Mouse (Mus musculus) left cerebral cortex, postnatal 4 days (tissue): ENCODE data around the gene Cenpi. TPM values are rescaled to one million over a fixed set of nuclear protein-coding genes. Genes with fewer than 3 reads are reported as not detected.
"Not testable (repeated sequence)": the region's sequence is repeated elsewhere in the genome, so short reads cannot be mapped to it uniquely, and the experiment has no call there.

Experiments used
- DNase-seq: peaks from one replicate; pipeline ENCODE4 v3.0.0-alpha.2; 2022
- intact Hi-C: fragments of 180-260 bp; cut with DNase I; formaldehyde crosslinking; loops from one replicate; pipeline ENCODE4 v1.15.1; 2025
- total RNA-seq, 2 experiments: library from RNA; stranded (reverse); gene quantifications; 2 replicates each; pipeline ENCODE4 v1.2.3; 2021

The Cenpi gene
- total RNA-seq: 1 to 10 TPM; 2.0 to 2.4 TPM

DNA sequence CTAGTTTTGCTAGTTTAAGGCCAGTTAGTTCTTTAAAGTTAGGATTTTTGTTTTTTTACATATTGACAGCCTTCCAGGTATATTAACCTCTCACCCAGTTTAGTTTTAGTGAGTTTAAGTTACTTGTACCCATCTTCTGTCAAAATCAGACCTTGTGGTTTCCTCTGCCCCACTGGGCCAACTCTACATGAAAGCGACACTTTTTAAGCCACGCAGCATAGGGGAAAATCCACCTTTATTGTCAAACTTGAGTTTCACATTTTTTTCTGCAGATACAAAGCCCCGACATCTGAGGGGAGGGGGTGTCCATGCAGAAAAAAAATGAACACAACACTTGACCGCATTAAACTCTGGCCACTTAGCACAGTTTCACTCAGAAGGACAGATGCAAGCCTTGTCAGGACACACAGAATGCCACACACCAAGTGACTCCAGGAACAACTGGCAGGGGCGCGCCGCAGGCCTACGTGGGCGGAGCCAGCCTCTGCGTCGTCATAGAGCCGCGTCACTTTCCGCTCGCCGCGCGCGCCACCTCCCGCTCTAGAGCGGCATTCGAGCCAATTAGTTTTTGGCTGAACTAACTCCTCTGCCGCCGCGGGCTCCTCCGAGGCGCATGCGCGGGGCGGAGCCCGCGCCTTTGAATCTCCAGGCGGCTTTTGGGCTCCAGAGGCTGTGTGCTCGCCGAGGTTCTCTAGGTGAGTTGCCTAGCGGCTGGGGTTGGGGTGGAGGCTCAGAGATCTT, at the start of gene Cenpi:
Gene Cenpi (plus strand): TSS at position 551 of the 741 bp plus-strand sequence.
- DNase-seq: peak; percentile 86
- intact Hi-C loops: loop anchor here (10.0 kb wide), 1 partner anchor 173 kb away; no protein-coding TSS in a partner anchor

DNA sequence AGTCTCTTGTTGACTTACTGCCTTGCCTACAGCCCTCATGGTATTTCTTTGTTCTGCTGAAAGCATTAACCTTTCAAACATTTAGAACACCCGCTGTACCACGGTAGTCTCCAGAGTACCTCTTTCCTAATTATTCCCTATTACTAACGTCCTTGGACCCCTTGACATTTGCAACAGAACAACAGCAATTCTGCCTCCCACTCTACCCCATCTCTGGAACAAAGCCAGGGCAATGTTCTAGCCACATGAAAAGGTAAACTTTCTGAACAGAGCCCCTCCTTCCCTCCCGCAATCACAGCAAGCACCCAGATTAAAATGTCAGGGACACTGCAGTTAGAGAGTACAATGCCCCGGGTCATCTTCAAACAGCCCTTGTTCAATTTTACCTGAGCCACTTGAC, 46.7 kb upstream of the Cenpi start:
- DNase-seq: no peak

DNA sequence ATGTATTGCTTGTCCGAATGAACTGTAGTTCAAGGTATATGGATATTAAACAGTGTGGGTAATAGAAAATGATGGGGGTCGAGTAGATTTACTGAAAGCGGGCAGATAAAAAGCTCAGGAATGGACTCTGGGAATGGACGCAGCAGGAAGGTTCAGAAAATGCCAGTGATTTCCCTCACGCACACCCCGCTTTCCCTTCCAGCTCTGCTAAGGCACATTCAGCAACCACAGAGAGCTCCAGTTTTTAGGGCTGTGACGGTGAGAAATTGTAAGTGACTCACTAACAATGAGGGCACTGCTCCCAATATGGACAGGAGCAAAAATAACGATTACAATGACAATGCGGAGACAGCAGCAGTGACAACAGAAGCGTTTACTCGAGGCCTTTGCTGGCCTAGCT, 45.8 kb upstream of the Cenpi start:
- intact Hi-C loops: no loop called here

More for the DNA sequence above, 46.7 kb upstream of the Cenpi start:
- intact Hi-C loops: no loop called here

DNA sequence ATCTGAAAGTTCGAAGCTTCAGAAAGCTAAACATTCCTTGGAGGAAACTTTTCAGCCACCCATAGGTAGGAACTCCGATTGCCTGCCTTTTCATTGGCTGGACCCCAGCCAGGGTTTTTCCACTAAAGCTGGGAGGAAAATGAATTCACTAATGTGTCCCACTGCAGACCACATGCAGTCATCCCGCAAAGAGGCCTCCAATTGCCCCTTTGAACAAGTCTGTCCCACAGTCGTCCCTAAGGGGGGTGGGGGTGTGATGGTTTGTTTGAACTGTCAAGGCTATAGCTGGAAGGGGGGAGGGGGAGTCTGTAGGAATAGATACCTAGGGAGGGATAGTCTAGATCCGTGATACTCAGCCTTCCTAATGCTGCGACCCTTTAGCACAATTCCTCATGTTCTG, 32.2 kb upstream of the Cenpi start:
- DNase-seq: peak; percentile 9
- intact Hi-C loops: no loop called here

More for the DNA sequence above, 45.8 kb upstream of the Cenpi start:
- DNase-seq: no peak

DNA sequence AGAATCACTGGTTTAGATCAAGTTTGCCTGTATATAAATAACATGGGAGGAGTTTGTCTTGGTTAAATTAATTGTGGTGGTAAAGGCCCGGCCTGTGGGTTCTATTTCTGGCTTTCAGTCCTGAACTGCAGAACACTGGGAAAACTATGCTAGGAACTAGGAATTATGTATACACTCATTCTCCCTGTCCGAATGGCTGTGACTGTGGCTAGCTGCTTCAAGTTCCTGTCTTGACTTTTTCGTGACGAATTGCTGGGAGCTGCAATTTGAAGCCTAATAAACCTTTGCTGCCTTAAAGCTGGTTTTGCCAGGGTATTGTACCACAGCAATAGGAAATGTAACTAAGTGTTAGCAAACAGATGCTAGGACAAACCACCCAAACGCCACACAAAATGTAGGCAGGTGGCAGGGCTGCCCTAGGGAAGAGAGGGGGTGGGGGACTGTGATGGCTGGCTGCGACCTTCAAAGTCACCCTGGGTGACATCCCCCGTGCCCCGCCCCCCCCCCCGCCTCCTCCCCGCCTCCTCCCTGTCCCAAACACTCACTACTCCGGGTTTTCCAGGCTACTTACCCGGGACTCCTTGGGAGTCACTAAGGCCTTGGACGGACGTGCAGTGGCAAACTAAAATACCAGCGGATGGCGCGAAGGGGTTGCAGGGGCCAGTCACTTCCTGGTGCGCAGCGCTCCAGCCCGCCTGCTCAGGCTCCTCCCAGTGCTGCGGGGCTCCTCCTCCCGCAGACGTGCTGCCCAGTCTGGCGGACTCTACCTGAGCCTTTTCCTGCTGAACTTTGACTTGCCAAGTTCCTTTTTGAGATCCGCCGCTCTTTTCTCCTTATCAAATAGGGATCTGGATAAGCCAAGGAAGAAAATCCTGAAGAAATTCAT, 31.4 kb upstream of the Cenpi start, which contains the start of gene Trmt2b:
Gene Trmt2b (minus strand): TSS at position 710 of the 886 bp plus-strand sequence.
- intact Hi-C loops: no loop called here
- DNase-seq: peak; percentile 37

DNA sequence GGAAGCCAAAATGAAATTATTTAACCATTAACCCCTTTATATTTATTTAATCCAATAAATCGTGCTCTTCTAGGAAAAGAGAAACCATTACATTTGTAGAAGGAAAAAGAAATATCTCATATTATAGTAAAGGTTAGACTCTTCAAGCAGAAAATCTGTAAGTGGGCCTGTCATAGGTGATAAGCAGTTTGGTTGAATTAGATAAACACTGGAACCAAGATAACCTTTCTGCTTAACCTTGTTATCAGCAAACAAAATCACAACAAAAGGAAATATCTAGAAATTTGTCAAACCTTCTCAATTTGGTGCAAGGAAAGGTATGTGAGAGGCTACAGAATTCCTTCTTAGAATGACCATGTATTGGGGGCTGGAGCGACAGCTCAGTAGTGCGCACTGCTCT, 27.4 kb upstream of the Cenpi start:
- intact Hi-C loops: no loop called here

DNA sequence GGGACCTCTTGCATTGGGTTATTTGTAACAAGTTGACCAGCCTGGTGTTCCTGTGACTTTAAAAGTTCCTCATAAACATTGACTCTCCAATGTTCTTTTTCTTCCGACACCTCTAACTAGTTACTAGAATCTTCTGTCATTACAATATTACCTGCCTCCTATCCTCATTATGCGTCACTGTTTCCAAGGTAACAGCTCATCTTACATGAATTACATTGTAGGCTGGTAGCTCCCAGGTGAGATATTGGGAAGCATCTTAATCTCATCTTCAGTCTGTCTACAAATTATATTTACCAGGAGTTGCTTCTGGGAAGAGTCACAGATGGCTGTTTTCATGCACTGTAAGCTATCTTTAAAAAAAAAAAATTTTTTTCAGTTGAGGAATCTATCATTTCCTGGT, 22.8 kb upstream of the Cenpi start:
- intact Hi-C loops: no loop called here

More for the DNA sequence above, 27.4 kb upstream of the Cenpi start:
- DNase-seq: no peak

DNA sequence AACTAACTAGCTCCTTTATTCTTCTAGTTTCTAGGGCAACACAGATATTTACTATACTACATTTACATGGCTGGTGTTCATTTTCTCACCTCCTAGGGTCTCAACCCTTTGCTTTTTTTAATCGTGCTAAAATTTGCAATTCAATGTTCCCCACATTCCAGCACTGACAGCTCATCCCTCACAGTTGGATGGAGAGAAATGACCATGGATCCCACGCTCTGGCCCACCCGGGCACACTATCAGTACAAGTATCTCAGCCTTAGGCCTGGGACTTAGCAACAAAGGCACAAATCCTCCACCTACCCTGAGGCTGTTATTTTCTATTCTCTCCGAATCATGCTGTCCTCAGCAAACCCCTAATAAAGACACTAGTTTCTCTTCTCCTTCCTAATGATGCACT, 22.1 kb upstream of the Cenpi start:
- DNase-seq: no peak
- intact Hi-C loops: no loop called here

More for the DNA sequence above, 22.8 kb upstream of the Cenpi start:
- no peak for DNase-seq

DNA sequence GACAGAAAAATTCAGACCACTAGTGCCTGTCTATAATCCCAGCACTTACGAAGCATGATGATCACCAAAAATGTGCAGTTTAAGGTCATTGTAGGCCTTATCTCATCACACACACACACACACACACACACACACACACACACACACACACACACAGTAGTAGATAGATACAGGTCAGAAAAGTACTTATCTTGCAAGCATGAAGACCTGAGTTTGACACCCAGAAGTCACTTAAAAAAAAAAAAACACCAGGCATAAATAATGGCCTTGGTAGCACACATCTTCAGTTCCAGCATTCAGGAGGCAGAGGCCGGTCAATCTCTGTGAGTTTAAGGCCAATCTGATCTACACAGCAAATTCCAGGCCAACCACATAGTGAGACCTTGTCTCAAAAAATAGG, 20.6 kb upstream of the Cenpi start:
- no peak for DNase-seq
- intact Hi-C loops: no loop called here

DNA sequence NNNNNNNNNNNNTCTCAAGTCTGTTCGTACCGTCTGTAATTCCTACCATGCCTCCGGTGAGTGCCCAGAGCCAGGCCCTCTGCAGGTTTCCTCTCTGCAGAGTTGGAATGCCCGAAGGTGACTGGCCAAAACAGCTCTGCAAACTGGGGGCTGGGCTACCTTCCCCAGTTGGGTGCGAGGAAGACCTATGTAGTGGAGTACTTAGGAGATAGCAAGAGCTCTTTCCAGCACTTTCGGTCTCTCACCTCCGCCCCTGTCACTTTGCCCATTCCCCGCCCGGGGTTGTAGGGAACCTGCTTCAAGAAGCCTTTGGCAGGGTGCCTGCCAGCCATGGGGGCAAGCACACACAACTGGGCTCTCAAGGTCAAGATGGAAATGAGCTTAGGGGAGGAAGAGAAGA, 11.6 kb upstream of the Cenpi start:
- intact Hi-C loops: loop anchor here (10.0 kb wide), 1 partner anchor 132 kb away; the partner anchor contains the start of gene Xkrx
- DNase-seq: peak; percentile 60

DNA sequence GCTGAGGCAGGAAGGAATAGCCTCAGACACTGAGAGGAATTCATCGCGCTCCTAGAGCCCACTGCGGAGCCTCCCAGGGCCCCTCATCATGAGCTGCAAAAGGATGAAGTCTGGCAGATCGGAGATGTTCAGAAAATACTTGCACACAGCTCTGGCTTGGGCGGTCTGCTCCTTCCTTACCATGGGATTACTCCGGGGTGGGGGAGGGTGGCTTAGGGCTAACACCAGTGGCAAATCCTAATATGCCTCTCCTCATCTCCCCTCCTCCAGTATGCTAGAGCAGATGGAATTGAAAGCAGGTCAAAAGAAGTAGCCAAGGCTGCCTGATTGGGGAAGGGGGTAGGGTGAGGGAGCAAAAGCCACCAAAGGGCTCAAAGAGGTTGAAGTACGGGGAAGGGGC, 11.1 kb upstream of the Cenpi start:
- intact Hi-C loops: loop anchor here (10.0 kb wide), 1 partner anchor 132 kb away; the partner anchor contains the start of gene Xkrx
- DNase-seq: peak; percentile 29

DNA sequence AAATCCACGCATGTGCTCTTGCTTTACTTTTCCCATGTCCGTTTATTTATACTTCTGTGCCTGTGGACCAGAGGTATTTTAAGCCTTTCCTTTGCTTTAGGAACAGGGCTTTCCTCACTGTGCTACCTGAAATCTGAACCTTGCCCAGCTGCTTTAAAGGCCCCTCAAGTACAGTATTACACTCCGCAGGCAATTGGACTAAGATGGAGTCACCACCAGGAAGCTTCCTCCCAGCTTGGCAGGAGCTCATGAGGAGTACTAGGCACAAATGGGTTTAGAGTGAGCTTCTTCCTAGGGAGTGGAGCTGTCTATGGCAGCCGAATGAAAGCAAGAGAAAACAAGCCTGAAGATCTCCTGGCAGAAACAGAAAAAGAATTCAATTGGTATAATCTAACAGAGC, 10.7 kb upstream of the Cenpi start:
- no peak for DNase-seq
- intact Hi-C loops: loop anchor here (10.0 kb wide), 1 partner anchor 132 kb away; the partner anchor contains the start of gene Xkrx

DNA sequence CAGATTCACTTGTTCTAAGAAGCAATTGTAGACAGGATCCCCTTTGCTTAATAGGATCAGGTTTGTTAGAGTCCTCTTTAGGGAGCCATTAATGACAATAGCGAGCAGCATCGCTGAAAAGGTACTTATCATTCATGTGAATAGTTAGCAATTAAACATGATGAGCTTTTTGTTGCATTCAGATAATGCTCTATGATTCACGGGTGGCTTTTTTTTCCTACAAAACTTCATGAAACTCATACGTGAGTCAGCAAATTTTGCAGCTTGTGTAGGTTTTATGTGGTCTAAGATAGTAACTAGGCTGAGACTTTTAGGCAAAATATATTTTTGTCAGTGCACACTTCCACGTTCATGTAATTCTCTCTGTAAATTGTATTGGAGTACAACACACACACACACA, 7.7 kb upstream of the Cenpi start:
- intact Hi-C loops: loop anchor here (10.0 kb wide), 1 partner anchor 165 kb away; no protein-coding TSS in a partner anchor
- DNase-seq: no peak

DNA sequence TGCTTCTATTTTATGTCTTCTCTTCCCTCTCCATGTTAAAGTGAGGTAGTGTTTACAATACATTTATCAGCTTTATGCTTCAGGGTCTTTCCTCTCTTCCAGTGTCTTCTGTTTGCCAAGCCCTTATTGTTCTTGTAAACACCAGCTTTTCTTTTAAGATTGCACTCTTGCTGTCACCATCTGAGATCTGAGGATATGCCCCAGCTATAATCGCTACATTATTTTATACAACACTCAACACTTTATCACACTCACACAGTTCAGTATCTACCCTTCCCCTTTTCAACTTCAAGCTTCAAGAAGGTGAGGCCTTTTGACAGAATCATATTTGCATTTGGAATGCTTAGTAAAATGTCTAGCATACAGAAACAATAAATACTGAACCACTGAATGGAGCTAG, 4.6 kb upstream of the Cenpi start:
- intact Hi-C loops: loop anchor here (10.0 kb wide), 1 partner anchor 168 kb away; no protein-coding TSS in a partner anchor
- DNase-seq: no peak

DNA sequence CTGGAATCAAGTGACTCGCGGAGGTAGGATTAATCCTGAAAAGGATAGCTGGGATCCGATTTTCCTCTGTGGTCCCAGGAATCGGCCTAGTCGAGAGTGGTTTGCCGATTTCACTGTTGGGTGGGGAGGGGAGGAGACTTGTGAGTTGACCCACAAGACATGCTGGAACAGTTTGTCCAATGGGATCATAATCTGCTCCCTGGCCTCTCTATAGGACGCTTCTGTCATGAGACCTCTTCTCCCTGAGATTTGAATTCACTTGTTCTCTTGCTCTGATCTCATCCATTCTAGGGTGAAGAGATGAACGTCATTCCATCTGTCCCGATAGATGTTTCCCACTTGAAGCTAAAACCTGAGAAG, 371 bp downstream of the Cenpi start:
- no peak for DNase-seq
- intact Hi-C loops: loop anchor here (10.0 kb wide), 1 partner anchor 173 kb away; no protein-coding TSS in a partner anchor

DNA sequence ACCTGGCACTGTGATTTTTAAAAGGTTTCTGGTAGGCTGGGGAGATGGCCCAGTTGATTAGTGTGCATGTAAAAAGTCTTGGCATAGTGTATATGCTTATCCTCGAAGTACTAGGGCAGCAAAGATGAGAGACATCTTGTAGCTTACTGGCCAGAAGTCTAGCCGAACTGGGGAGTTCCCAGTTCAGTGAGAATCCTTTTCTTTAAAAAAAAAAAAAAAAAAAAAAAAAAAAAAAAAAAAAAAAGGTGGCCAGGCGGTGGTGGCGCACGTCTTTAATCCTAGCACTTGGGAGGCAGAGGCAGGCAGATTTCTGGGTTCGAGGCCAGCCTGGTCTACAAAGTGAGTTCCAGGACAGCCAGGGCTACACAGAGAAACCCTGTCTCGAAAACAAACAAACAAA, 3.3 kb downstream of the Cenpi start:
- intact Hi-C loops, DNase-seq: not testable (repeated sequence)

DNA sequence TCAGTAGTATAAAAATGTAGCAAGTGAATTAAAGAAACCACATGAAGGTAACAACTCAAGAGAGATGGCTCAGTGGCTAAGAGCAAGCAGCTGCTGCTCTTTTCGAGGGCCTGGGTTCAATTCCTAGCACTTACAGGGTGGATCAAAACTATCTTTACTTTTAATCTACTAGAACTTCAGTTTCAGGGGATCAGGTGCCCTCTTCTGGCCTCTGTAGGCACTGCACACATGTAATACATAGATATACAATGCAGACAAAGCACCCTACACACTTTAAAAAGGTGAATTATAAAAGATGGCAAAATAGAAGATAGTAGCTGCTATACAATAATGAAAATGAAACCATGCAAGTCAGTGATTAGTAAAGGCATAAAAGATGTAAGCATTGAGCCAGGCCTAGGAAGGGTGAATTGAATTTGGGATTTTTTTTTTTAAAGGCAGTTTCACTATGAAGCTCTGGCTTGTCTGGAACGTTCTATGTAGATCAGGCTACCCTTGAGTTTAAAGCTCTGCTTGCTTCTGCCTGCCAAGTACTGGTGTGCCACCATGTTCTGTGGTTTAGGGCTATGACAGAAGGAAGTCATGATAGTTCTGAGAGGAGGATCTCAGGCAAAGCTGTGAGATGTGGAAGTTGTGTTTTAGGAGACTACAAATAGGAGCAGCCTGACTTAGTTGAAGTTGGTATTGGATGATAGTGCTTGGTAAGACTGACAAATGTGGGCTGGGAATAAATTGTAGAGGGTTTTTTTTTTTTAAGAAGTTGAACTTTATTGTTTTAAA, 11.5 kb downstream of the Cenpi start:
- DNase-seq: peak; percentile 28
- intact Hi-C loops: no loop called here

DNA sequence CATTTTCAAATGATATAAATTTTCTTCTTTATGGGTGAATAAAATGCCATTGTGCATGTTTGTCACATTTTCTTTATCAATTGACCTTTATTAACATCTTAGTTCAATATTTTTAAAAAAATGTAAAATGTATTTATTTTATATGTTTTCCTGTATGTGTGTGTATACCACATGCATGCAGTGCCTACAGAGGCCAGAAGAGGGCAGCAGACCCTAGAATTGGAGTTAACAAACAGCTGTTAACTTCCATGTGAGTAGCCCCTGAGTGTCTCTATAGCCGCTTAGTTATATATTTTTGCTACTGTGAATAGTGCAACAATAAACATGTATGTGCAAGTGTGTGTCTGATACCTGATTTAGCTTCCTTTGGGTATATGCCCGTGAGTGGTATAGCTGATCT, 25.4 kb downstream of the Cenpi start:
- DNase-seq: peak; percentile 26
- intact Hi-C loops: no loop called here

DNA sequence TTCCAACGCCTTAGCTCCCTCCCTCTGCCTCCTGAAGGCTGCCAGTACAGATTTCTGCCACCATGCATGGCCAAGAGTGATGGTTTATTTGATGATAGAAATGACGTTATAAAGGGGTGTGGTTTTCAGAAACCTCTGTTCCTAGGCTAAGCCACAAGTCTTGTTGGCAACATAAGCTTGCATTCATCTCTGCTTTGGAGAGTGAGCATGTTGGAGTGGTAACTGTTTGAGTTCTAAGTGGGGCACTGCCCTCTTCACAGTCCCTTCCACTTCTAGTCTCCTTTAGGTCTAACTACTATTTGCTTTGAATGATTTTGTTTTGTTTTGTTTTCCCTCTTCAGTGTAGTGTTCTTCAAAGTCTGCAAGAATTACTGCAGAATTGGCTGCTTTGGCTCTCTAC, 34.9 kb downstream of the Cenpi start:
- intact Hi-C loops: no loop called here
- no peak for DNase-seq

DNA sequence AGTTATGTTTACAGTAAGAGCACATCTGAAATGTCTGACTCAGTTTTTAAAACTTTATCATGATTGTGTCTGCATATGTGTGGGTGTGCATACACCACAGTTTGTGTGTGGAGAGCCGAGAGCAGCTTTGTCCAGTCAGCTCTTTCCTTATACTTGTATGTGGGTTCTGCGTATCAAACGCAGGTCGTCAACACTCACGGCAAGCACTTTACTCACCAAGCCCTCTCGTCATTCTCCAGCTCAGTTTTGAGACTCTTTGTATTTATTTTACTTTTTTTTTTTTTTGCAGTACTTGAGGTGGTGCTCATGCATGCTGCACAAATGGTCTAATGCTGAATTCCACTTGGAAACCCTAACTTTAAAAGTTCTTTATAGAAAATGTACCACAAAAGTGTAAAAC, 42.3 kb downstream of the Cenpi start:
- intact Hi-C loops: no loop called here
- no peak for DNase-seq

DNA sequence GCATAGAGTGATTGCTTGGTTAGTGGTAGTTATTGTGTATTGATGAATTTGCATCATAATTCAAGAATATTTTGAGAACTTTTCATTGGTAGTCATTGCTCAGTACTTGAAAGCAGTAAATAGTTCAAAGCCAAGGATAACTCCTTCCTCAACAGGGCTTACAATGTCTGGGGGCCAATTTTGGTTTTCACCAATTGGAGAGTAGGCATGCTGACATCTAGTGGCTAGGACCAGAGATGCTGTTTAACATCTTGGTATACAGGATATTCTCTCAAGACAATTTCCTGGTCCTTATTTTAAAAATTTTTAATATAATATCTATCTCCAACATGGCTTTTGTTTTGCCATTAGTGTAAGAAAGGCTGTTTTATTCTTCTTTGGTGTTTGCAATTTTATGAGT, 46.0 kb downstream of the Cenpi start:
- DNase-seq: no peak
- intact Hi-C loops: no loop called here
